ENCODE assay signal across 8 mouse cellular contexts in the genomic region with DNA sequence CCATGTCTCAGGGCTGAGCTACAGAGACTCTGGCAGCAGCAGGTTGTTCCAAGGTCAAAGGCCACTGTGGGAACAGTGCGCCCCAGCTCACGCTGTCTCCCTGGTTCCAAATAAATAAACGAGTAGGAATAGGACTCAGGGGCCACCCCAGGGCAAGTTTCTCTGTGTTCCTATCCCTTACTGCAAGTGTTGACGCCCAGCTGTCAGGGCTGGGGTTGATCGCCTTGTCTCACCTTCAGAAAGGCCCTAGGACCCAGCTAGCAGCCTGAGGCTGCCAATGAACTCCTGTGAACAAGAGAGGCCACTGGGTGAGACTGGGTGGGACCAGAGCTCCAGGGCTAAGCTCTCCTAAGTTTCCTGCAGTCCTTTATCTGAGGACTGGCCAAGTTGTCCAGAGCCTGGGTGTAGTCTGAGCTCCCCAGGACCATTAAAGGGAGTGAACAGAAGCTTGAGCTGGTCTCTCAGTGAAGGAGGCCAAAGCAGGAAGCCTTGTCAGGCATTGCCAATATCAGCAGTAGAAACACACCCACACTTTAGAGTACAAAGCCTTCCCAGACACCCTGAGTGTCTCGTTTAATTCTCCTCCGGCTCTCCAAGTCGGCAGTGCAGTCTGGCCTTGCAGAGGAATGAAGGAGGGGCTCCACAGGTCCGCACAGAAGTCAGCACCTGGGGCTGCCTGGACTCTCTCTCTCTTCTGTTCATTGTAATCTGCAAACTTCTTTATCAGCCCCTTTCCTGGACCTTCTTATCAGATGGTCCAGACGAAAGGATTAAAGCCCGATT.
A peak's percentile ranks its signal among the peaks of the same experiment; 100 is the strongest.
DNase-seq lines count a peak whose midpoint lies in the region; ATAC-seq lines count a peak whose summit lies in the region.

No protein-coding gene starts in this region.

- DNase-seq in hindbrain, embryonic 11.5 days (ENCODE audit: low spot score): peak; percentile 27
- no peak for DNase-seq in hindbrain, embryonic 14.5 days (ENCODE audit: low spot score)
- DNase-seq in embryo, embryonic 11 days: peak; percentile 12
- DNase-seq in lung, postnatal 36 days: peak; percentile 18
- no peak for DNase-seq in cerebellum, adult 18-20 months
- DNase-seq in layer of hippocampus, adult 8-10 months (ENCODE audit: low spot score in 2 of 2): no peak
- no peak for DNase-seq in cerebellum, adult 11-12 months

- H3K36me3 ChIP-seq in hindbrain, embryonic 11.5 days (ENCODE audit: control insufficient read depth, insufficient read depth, low read length): no peaks in the 10 kb centered on the region
- H3K36me3 ChIP-seq in hindbrain, embryonic 14.5 days (replicated peaks; ENCODE audit: control insufficient read depth, insufficient read depth): no peaks in the 10 kb centered on the region
- no peaks in the 10 kb centered on the region for H3K36me3 ChIP-seq in intestine, embryonic 16.5 days (ENCODE audit: control insufficient read depth, insufficient read depth, low read length)

- no peak for ATAC-seq in hindbrain, embryonic 11.5 days (ENCODE audit: low FRiP score)
- no peak for ATAC-seq in hindbrain, embryonic 14.5 days (ENCODE audit: low FRiP score)
- peak; percentile 71 for ATAC-seq in intestine, embryonic 16.5 days

- no peak overlapping the region for H3K4me2 ChIP-seq in hindbrain, embryonic 11.5 days (replicated peaks; ENCODE audit: low read depth, low read length)
- H3K4me2 ChIP-seq in hindbrain, embryonic 14.5 days (replicated peaks): no peak overlapping the region
- no peak overlapping the region for H3K4me2 ChIP-seq in intestine, embryonic 16.5 days (ENCODE audit: low read depth, low read length)

- H3K4me3 ChIP-seq in hindbrain, embryonic 11.5 days (ENCODE audit: low read depth, low read length): no peak overlapping the region
- no peak overlapping the region for H3K4me3 ChIP-seq in hindbrain, embryonic 14.5 days (replicated peaks; ENCODE audit: low read length)
- H3K4me3 ChIP-seq in intestine, embryonic 16.5 days (ENCODE audit: low read length): no peak overlapping the region

- peaks cover 3% of the 10 kb centered on the region; the same call in 1 of the 2 replicates for H3K27me3 ChIP-seq in hindbrain, embryonic 11.5 days (ENCODE audit: control insufficient read depth, insufficient read depth, low read length)
- 0 out of 2 replicates have a peak, but pooled peaks cover 4% of the 10 kb centered on the region for H3K27me3 ChIP-seq in hindbrain, embryonic 14.5 days (ENCODE audit: control insufficient read depth, insufficient read depth, low read length)
- H3K27me3 ChIP-seq in intestine, embryonic 16.5 days (replicated peaks; ENCODE audit: control insufficient read depth, insufficient read depth, low read length): no peaks in the 10 kb centered on the region

- no peak overlapping the region for H3K27ac ChIP-seq in hindbrain, embryonic 11.5 days (ENCODE audit: low read depth, low read length)
- no peak overlapping the region for H3K27ac ChIP-seq in hindbrain, embryonic 14.5 days
- peak overlapping the region; percentile 23 for H3K27ac ChIP-seq in intestine, embryonic 16.5 days (ENCODE audit: low read length)

- no peaks in the 10 kb centered on the region for H3K9me3 ChIP-seq in hindbrain, embryonic 11.5 days (ENCODE audit: control insufficient read depth, low read length)
- H3K9me3 ChIP-seq in hindbrain, embryonic 14.5 days (ENCODE audit: control insufficient read depth, low read length): peaks cover 7% of the 10 kb centered on the region; the same call in 1 of the 2 replicates
- no peaks in the 10 kb centered on the region for H3K9me3 ChIP-seq in intestine, embryonic 16.5 days (ENCODE audit: control insufficient read depth, low read length)

- H3K4me1 ChIP-seq in hindbrain, embryonic 11.5 days (replicated peaks; ENCODE audit: control insufficient read depth, insufficient read depth, low read length): 0 out of 2 replicates have a peak, but pooled peaks cover 3% of the 10 kb centered on the region
- H3K4me1 ChIP-seq in hindbrain, embryonic 14.5 days (replicated peaks; ENCODE audit: control insufficient read depth, insufficient read depth, low read length): 0 out of 2 replicates have a peak, but pooled peaks cover 8% of the 10 kb centered on the region
- H3K4me1 ChIP-seq in intestine, embryonic 16.5 days (ENCODE audit: control insufficient read depth, insufficient read depth, low read length): peaks cover 16% of the 10 kb centered on the region

- H3K9ac ChIP-seq in hindbrain, embryonic 11.5 days (ENCODE audit: low read depth, low read length): no peak overlapping the region
- H3K9ac ChIP-seq in hindbrain, embryonic 14.5 days: no peak overlapping the region
- H3K9ac ChIP-seq in intestine, embryonic 16.5 days (ENCODE audit: low read depth, low read length): peak overlapping the region; percentile 11

- WGBS in hindbrain, embryonic 11.5 days: 32% methylated on average over 11 of the region's 11 CpGs
- WGBS in hindbrain, embryonic 14.5 days: 37% methylated on average over 11 of the region's 11 CpGs
- whole genome bisulfite sequencing in intestine, embryonic 16.5 days: 32% methylated on average over 11 of the region's 11 CpGs

Comparison
In these comparisons a context has a peak if more than half of its experiments do, and no peak if none do; other contexts are left out.
1. DNase-seq: peak in hindbrain, embryonic 11.5 days (single experiment), embryo, embryonic 11 days (single experiment) and lung, postnatal 36 days (single experiment); none in hindbrain, embryonic 14.5 days (single experiment), cerebellum, adult 18-20 months (0 of 2), layer of hippocampus, adult 8-10 months (0 of 2) and cerebellum, adult 11-12 months (single experiment).